Mouse (Mus musculus) C2C12 (cell line): ENCODE data around the gene Bcam.

Experiments used
- CTCF ChIP-seq: IDR thresholded peaks from one replicate; pipeline ENCODE4 v1.5.1; 2011; ENCODE audit not compliant: control insufficient read depth, insufficient read depth, insufficient read length
- FOSL1 ChIP-seq: IDR thresholded peaks from one replicate; pipeline ENCODE4 v1.8.0; 2011; ENCODE audit warnings: mild to moderate bottlenecking, low read length; ENCODE audit not compliant: poor library complexity, insufficient read depth, severe bottlenecking
- MAX ChIP-seq: IDR thresholded peaks from one replicate; pipeline ENCODE4 v1.6.1; 2011; ENCODE audit warnings: mild to moderate bottlenecking, control low read depth
- MYOG ChIP-seq: IDR thresholded peaks from one replicate; pipeline ENCODE4 v1.6.1; 2011; ENCODE audit not compliant: control insufficient read depth, insufficient read length; ENCODE audit errors: extremely low read depth
- USF1 ChIP-seq: IDR thresholded peaks from one replicate; pipeline ENCODE4 v1.6.1; 2011; ENCODE audit warnings: low read depth, mild to moderate bottlenecking, control low read depth, moderate library complexity

DNA sequence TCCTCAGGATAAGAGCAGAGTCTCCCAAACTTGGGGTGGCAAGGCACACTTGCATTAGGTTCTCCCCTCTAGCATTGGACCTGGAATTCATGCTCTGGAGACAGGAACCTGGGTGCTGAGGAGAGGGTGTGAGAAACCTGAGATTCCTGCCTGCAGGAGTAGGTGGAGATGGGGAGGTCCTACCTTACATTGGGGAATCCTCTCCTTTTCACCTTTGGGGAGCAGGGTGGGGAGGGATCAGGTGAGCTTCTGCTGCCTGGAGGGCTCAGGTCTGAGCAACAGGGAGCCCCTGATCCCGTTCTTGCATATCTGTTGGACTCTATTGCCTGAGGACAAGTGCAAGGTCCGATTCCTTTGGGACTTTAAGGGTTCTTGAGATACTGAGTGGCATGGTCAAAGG lies 54.0 kb downstream of the Bcam start:
- TF ChIP-seq CTCF = no peak
- TF ChIP-seq MAX = no peak
- TF ChIP-seq MYOG = no peak
- no peak for TF ChIP-seq USF1
- no peak for TF ChIP-seq FOSL1
